Mouse (Mus musculus) spleen, adult 2 months (tissue): ENCODE results near the gene Dgkz. TPM values are rescaled to one million over a fixed set of nuclear protein-coding genes. Genes with fewer than 3 reads are reported as not detected.

Experiments
- DNase-seq, 2 experiments: peaks; one replicate each; pipeline versions ENCODE4 v3.0.0 to v3.0.0-alpha.2; 2012 to 2021; ENCODE audit warnings: low spot score in 2 of 2, low read depth in 1 of 2
- H3K27ac ChIP-seq: fragments of 200-500 bp; 2 replicates; pipeline ENCODE4 v1.5.1; 2012; ENCODE audit warnings: low read length, inconsistent platforms; ENCODE audit not compliant: insufficient read depth
- H3K27me3 ChIP-seq: fragments of 200-500 bp; 2 replicates; pipeline ENCODE4 v1.6.1; 2012; ENCODE audit warnings: mild to moderate bottlenecking, moderate library complexity, low read length, inconsistent platforms; ENCODE audit not compliant: control insufficient read depth, insufficient read depth
- H3K36me3 ChIP-seq: fragments of 200-500 bp; 2 replicates; pipeline ENCODE4 v1.6.1; 2012; ENCODE audit warnings: mild to moderate bottlenecking, low read length, inconsistent platforms; ENCODE audit not compliant: control insufficient read depth, insufficient read depth
- H3K4me1 ChIP-seq: fragments of 200-500 bp; 2 replicates; pipeline ENCODE4 v1.6.1; 2011; ENCODE audit warnings: inconsistent platforms; ENCODE audit not compliant: control insufficient read depth, insufficient read depth, insufficient read length
- H3K4me3 ChIP-seq: fragments of 200-500 bp; 2 replicates; pipeline ENCODE4 v1.5.1; 2011; ENCODE audit warnings: mild to moderate bottlenecking, inconsistent platforms; ENCODE audit not compliant: insufficient read depth, insufficient read length; ENCODE audit errors: extremely low read depth
- CTCF ChIP-seq: fragments of 200-500 bp; IDR thresholded peaks from 2 replicates; pipeline ENCODE4 v1.5.1; 2011; ENCODE audit warnings: mild to moderate bottlenecking, inconsistent platforms; ENCODE audit not compliant: insufficient read depth, insufficient read length, insufficient replicate concordance; ENCODE audit errors: extremely low read depth
- POLR2A ChIP-seq: fragments of 200-500 bp; IDR thresholded peaks from 2 replicates; pipeline ENCODE4 v1.6.1; 2011; ENCODE audit warnings: low read depth, low read length, inconsistent platforms
- WGBS: fragments of 180-500 bp; shearing (Covaris S2); methylation state at CpG from one replicate; pipeline ENCODE4 v1.1.7; 2018; 5-methylcytosine and 5-hydroxymethylcytosine counted together
- polyA plus RNA-seq: library from polyadenylated mRNA; depleted of rRNA; stranded (reverse); fragments of >200 nt; gene quantifications from 2 replicates; pipeline ENCODE4 v1.2.3, GENCODE M21; 2012

Dgkz gene
- polyA plus RNA-seq, 1 experiment = 279 TPM

DNA sequence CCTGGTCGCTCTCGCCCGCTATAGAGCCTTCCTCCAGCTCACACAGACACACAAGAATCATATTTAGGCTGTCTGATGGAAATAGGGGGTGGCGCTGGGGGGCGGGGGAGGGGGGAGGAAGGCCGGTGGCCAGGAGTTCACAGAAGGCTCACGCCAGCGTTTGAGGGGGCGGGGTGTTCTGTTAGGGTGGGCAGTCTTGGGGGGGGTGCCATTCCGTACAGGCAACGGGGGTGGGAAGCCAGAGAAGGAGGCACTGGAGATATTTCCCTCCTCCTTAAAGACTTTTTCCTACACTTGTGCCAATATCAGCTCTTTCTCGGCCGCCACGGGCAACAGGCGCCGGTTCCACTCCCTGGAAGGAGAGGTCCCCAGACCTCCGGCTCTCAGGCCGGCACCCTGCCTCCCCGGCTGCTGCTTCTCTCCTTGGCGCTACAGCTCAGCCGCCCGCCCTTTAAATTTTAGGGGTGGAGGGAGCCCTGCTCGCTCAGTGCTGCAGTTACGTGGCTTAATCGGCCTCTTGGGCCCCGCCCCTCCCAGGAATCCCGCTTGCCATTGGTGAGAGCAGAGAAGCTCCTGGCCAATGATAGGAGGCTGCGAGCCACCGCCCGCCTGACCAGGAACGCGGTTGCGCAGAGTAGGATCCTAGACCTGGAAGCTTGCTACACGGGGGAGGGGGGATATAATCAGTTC lies 32.4 kb upstream of the Dgkz start:
- H3K4me3 ChIP-seq = peak overlapping the region; percentile 79
- H3K27ac ChIP-seq = no peak overlapping the region
- H3K36me3 ChIP-seq = no peaks in the 10 kb centered on the region
- H3K27me3 ChIP-seq = peaks cover 7% of the 10 kb centered on the region; the same call in 1 of the 2 replicates
- H3K4me1 ChIP-seq = no peaks in the 10 kb centered on the region
- TF ChIP-seq CTCF = no peak
- TF ChIP-seq POLR2A = no peak
- WGBS = under 1% methylated on average over 34 of the region's 34 CpGs
- DNase-seq = peak; percentile 84 to 95

DNA sequence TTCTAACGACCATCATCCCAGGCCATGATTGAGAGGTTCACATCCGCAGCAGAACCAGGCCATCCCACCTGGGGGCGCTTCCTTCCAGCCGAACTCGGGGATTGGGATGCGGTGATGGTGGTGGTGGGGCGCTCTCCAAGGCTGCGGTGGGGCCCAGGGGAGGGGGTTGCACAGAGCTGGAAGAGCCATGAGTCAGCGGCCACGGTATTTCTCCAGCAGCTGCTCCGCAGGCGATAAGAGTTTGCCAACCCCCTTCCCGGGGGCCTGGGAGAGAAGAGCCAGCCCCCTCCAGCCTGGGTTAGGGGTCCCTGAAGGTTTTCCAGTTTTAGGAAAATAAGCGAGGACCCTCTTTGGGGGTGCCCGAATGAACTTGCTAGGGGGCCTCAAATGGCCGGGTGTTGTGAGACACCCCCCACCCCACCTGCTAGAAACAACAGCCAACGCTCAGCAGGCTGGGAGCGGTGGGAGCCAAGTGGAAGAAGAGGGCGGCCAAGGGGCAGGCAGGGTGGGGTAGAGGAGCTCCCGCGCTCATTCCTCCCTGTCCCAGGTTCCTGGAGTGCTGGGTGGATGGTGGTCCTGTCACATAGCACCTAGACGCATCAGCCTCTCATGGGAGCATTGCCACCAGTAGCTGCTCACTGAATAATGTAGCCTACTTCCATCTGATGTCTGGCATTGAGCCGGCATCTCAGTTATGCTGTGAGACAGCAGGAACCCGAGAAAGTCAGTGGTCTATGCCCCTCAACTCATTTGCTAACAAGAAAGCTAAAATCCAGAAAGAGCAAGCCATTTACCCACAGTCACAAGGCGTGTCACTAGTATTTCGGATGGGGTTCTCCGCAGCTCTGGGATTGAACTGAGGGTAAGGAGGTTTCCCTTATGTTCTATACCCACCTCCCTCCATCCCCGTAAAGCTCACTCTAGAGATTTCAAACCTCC lies 31.6 kb upstream of the Dgkz start:
- H3K36me3 ChIP-seq = no peaks in the 10 kb centered on the region
- H3K27ac ChIP-seq = no peak overlapping the region
- no peaks in the 10 kb centered on the region for H3K4me1 ChIP-seq
- H3K27me3 ChIP-seq = peaks cover 7% of the 10 kb centered on the region; the same call in 1 of the 2 replicates
- WGBS = 9% methylated on average over 28 of the region's 28 CpGs
- DNase-seq = no peak
- TF ChIP-seq POLR2A (no peak), CTCF (no peak)
- no peak overlapping the region; the same call in 1 of the 2 replicates for H3K4me3 ChIP-seq

DNA sequence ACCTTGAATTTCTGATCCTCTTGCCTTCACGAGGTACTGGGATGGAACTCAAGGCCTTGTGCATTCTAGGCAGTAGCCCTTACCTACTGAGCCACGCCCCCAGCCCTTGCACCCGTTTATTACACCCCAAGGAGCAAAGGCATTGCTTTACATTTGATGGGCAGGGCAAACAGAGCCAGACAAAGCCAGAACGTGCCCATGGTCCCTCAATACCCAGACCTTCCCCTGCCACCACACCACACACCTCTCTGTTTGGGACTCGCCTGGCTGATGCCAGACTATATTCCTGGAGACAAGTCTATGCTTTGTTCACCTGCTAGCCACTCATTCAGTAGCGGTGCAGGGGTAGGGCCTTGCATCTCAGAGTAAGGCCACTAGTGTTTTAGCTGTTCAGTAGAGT lies 30.8 kb upstream of the Dgkz start:
- Histone ChIP-seq H3K36me3 (no peaks in the 10 kb centered on the region), H3K4me1 (no peaks in the 10 kb centered on the region), H3K27ac (no peak overlapping the region), H3K4me3 (no peak overlapping the region), H3K27me3 (peaks cover 7% of the 10 kb centered on the region; the same call in 1 of the 2 replicates)
- no peak for DNase-seq
- TF ChIP-seq CTCF (no peak), POLR2A (no peak)
- 76% methylated on average over 6 of the region's 6 CpGs for WGBS

DNA sequence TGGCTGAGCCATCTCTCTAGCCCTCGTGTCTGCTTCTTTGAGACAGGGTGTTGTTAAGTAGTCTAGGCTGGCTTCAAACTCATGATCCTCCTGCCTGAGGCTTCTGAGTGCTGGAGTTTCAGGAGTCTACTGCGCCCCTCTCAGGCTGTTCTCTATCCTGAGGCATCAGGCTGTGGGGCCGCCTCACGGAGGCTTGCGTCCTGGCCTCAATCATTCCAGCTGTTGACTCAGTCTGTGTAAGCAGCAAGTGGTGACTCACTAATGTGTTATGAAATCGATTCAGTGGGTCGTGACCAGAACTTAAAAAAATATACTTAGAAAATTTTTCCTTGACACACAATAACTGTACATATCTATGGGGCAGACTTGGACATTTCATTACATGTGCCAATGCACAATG lies 29.0 kb upstream of the Dgkz start:
- no peak overlapping the region for H3K27ac ChIP-seq
- TF ChIP-seq POLR2A = no peak
- no peak for TF ChIP-seq CTCF
- no peaks in the 10 kb centered on the region for H3K4me1 ChIP-seq
- H3K36me3 ChIP-seq = no peaks in the 10 kb centered on the region
- H3K27me3 ChIP-seq = peaks cover 7% of the 10 kb centered on the region; the same call in 1 of the 2 replicates
- WGBS = 81% methylated on average over 7 of the region's 7 CpGs
- no peak for DNase-seq
- no peak overlapping the region for H3K4me3 ChIP-seq

DNA sequence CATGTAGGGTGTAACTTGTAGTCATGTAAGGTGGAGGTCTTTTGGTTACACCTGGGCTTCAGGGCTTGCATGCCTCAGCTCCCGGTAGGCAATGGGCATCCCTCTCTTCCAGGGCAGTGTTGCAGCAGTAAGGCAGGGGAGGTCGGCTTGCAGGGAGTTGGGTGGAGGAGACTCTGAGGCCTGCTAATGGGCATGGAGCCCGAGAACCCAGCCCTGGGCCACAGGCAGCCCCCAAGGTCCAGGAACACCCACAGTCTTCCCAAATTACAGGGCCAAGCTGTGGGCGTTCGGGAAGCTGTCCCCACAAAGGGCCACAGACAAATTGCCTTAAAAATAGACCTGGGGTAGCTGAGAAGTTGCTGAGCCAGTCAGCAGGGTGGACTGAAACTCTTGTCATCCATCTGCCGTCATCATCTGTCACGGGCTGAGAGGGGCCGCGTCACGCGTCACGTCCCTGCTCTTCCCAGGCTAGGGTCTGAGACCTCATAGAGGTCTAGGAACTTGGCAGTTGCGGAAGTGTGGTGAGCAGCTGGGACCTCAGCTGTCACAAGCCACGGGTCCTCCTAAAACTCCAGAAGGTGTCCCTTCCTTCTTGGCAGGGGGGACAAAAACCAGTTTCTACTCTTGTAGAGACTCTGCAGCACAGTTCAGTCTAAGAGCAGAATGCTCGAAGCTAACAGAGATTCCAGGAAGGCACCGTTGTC lies 22.4 kb upstream of the Dgkz start:
- Histone ChIP-seq H3K27me3 (no peaks in the 10 kb centered on the region), H3K36me3 (no peaks in the 10 kb centered on the region)
- 84% methylated on average over 16 of the region's 16 CpGs for WGBS

DNA sequence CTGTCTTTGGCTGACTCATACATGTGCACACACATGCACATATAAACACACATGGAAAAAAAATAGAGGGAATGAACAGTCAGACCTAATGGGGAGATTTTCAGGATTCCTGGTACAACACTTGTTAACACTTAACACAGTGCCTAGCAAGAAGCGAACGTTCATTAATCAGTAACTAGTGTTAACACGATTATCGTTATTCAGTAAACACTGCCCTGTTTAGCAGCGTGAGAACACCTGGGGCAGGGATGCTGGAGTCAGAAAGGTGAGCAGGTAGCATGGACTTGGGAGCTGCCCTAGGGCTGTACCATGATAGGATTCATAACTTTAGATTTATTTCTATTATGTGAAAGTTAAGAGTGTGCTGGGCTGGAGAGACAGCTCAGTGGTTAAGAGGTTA lies 20.3 kb upstream of the Dgkz start:
- no peak for DNase-seq
- no peak overlapping the region for H3K27ac ChIP-seq
- H3K4me3 ChIP-seq = no peak overlapping the region
- WGBS = 88% methylated on average over 5 of the region's 5 CpGs
- TF ChIP-seq POLR2A (no peak), CTCF (no peak)
- no peaks in the 10 kb centered on the region for H3K36me3 ChIP-seq
- no peaks in the 10 kb centered on the region for H3K4me1 ChIP-seq
- H3K27me3 ChIP-seq = no peaks in the 10 kb centered on the region

More for the DNA sequence above, 22.4 kb upstream of the Dgkz start:
- no peak for DNase-seq
- TF ChIP-seq POLR2A (no peak), CTCF (no peak)
- Histone ChIP-seq H3K4me3 (no peak overlapping the region), H3K4me1 (no peaks in the 10 kb centered on the region), H3K27ac (no peak overlapping the region)
